Mouse (Mus musculus) liver, embryonic 16.5 days (tissue): ENCODE data around the gene Fnip2. TPM values are rescaled to one million over a fixed set of nuclear protein-coding genes. Genes with fewer than 3 reads are reported as not detected.

ENCODE experiments used
- ATAC-seq: fragments of 200-750 bp; cut with Nextera tagmentation; 2 replicates; pipeline ENCODE4 v1.8.0; 2017; ENCODE audit warnings: low read depth, mild to moderate bottlenecking, moderate number of reproducible peaks, moderate library complexity
- H3K27ac ChIP-seq: fragments of 300-500 bp; sonication (generic); 2 replicates; pipeline ENCODE4 v1.5.1; 2014; ENCODE audit warnings: mild to moderate bottlenecking, low read length
- H3K27me3 ChIP-seq: fragments of 300-500 bp; sonication (generic); 2 replicates; pipeline ENCODE4 v1.6.1; 2014; ENCODE audit warnings: low read depth, low read length, mixed read lengths; ENCODE audit not compliant: control insufficient read depth, insufficient read depth
- H3K36me3 ChIP-seq: fragments of 300-500 bp; sonication (generic); 2 replicates; pipeline ENCODE4 v1.6.1; 2014; ENCODE audit warnings: mild to moderate bottlenecking; ENCODE audit not compliant: control insufficient read depth, insufficient read depth
- H3K4me1 ChIP-seq: fragments of 300-500 bp; sonication (generic); 2 replicates; pipeline ENCODE4 v1.6.1; 2014; ENCODE audit warnings: low read depth, low read length, mixed read lengths; ENCODE audit not compliant: control insufficient read depth
- H3K4me2 ChIP-seq: fragments of 300-500 bp; sonication (generic); 2 replicates; pipeline ENCODE4 v1.6.1; 2014; ENCODE audit warnings: low read depth, low read length, mixed read lengths
- H3K4me3 ChIP-seq: fragments of 300-500 bp; sonication (generic); 2 replicates; pipeline ENCODE4 v1.5.1; 2014; ENCODE audit warnings: low read depth, mild to moderate bottlenecking, low read length
- H3K9ac ChIP-seq: fragments of 300-500 bp; sonication (generic); 2 replicates; pipeline ENCODE4 v1.6.1; 2014; ENCODE audit warnings: low read depth, low read length
- H3K9me3 ChIP-seq: fragments of 300-500 bp; sonication (generic); replicated peaks from 2 replicates; pipeline ENCODE4 v1.6.1; 2016; ENCODE audit warnings: low read length; ENCODE audit not compliant: control insufficient read depth
- WGBS: fragments of 180-500 bp; shearing (Covaris S2); extraction: QIAGEN DNeasy Blood & Tissue Kit; methylation state at CpG from one replicate; pipeline ENCODE4 v1.1.7; 2014; ENCODE audit not compliant: insufficient replicate concordance; 5-methylcytosine and 5-hydroxymethylcytosine counted together
- polyA plus RNA-seq: library from polyadenylated mRNA; unstranded; fragments of >200 nt; fragmentation: Nextera tagmentation; extraction: Ambion mirVana; gene quantifications from 2 replicates; pipeline ENCODE4 v1.2.1, GENCODE M21; 2015

Fnip2 gene
- polyA plus RNA-seq, 1 experiment from 2014 or later: 3.5 TPM

DNA sequence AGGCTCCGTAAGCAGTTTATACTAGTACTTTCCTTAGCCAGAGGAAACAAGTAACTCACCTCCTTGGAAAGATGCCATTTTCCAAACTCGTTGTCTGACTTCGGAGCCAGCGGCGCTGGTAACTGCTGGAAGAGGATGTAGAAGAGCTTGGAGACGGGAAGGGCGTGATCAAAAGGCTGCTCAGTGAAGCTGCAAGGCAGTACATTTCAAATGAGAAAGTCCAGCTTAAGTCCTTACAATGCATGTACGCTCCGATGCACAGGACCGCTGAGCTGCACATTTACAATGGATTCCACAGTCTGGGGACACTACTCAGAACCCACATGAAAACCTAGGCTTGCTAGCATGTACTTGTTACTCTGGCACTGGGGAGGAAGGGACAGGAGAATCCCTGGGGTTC lies 67.3 kb downstream of the Fnip2 start:
- peaks cover 20% of the 10 kb centered on the region for H3K36me3 ChIP-seq
- no peak overlapping the region for H3K9ac ChIP-seq
- WGBS: 94% methylated on average over 10 of the region's 10 CpGs
- H3K4me2 ChIP-seq: no peak overlapping the region
- H3K4me3 ChIP-seq: no peak overlapping the region
- ATAC-seq: no peak
- H3K27ac ChIP-seq: no peak overlapping the region
- no peaks in the 10 kb centered on the region for H3K4me1 ChIP-seq
- H3K27me3 ChIP-seq: no peaks in the 10 kb centered on the region
- no peaks in the 10 kb centered on the region for H3K9me3 ChIP-seq

DNA sequence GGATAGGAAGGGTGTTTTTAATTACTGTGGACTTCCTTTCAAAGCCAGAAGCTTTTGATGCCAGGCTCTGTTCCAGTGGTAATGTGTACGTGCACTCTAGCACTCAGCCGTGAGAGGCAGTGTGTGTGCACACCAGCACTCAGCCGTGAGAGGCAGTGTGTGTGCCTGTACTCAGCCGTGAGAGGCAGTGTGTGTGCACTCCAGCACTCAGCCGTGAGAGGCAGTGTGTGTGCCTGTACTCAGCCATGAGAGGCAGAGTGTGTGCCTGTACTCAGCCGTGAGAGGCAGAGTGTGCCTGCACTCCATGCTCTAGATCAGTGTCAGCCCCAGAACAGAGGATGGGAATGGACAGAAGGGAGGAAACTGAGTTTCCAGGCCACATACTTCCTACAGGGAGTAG lies 70.9 kb downstream of the Fnip2 start:
- ATAC-seq: 0 out of 2 replicates have a peak, but pooled peaks have one; percentile 7
- Histone ChIP-seq H3K36me3 (peaks cover 35% of the 10 kb centered on the region), H3K4me1 (no peaks in the 10 kb centered on the region), H3K27me3 (no peaks in the 10 kb centered on the region), H3K9ac (no peak overlapping the region), H3K4me2 (no peak overlapping the region), H3K27ac (no peak overlapping the region), H3K4me3 (no peak overlapping the region), H3K9me3 (no peaks in the 10 kb centered on the region)
- 84% methylated on average over 6 of the region's 6 CpGs for WGBS

- 80% methylated on average over 7 of the region's 7 CpGs for WGBS
- no peaks in the 10 kb centered on the region for H3K4me1 ChIP-seq
- peaks cover 34% of the 10 kb centered on the region for H3K36me3 ChIP-seq
- ATAC-seq: no peak
- no peak overlapping the region for H3K9ac ChIP-seq
- no peak overlapping the region for H3K4me3 ChIP-seq
- H3K27me3 ChIP-seq: no peaks in the 10 kb centered on the region
- H3K9me3 ChIP-seq: no peaks in the 10 kb centered on the region
- no peak overlapping the region for H3K27ac ChIP-seq
- no peak overlapping the region for H3K4me2 ChIP-seq
Measured at GRCm38 (mm10) chr3:79495151-79495550, 72.4 kb downstream of the Fnip2 start.

DNA sequence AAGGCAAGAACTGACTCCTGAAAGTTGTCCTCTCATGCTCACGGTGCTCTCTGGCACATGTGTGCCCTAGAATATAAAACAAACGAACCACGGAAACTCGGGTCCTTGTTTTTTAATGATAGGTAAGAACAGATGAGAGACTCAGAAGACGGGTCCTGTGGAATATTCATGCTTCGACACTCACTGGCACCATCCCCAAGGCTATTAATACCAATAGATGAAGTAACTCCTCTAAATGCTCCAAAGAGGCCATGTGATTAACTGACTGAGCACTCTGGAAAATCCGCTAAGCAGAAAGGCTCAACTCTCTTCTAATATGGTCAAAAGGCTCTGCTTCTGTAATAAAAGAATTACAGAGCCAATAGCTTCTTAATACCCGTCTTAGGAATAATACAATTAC lies 73.6 kb downstream of the Fnip2 start:
- no peaks in the 10 kb centered on the region for H3K4me1 ChIP-seq
- no peak overlapping the region for H3K4me2 ChIP-seq
- 86% methylated on average over 8 of the region's 8 CpGs for WGBS
- H3K36me3 ChIP-seq: peaks cover 30% of the 10 kb centered on the region
- no peaks in the 10 kb centered on the region for H3K27me3 ChIP-seq
- H3K27ac ChIP-seq: no peak overlapping the region
- no peak overlapping the region for H3K9ac ChIP-seq
- H3K9me3 ChIP-seq: no peaks in the 10 kb centered on the region
- no peak overlapping the region for H3K4me3 ChIP-seq
- ATAC-seq: no peak

DNA sequence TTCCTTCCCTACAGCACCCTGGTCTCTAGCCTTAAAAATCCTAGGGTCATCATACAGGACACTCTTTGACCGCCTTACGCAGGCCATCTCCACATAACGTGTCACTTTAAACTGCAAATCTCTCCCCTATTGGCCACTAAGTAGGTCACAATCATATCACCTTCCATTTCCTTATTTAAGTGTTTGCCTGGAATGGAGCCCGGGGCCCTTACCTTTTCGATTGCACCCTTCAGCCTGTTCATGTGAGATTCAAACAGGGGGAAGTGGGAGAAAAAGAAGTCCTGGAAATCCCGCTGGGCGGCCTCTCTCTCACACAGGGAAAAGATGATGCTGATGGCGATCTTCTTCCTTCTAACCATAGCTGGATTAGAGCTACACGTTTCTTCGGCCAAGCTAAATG lies 74.5 kb downstream of the Fnip2 start:
- Histone ChIP-seq H3K27ac (no peak overlapping the region), H3K9me3 (no peaks in the 10 kb centered on the region), H3K4me1 (no peaks in the 10 kb centered on the region), H3K9ac (no peak overlapping the region), H3K36me3 (peaks cover 29% of the 10 kb centered on the region), H3K27me3 (no peaks in the 10 kb centered on the region), H3K4me3 (no peak overlapping the region), H3K4me2 (no peak overlapping the region)
- WGBS: 83% methylated on average over 10 of the region's 10 CpGs
- no peak for ATAC-seq

DNA sequence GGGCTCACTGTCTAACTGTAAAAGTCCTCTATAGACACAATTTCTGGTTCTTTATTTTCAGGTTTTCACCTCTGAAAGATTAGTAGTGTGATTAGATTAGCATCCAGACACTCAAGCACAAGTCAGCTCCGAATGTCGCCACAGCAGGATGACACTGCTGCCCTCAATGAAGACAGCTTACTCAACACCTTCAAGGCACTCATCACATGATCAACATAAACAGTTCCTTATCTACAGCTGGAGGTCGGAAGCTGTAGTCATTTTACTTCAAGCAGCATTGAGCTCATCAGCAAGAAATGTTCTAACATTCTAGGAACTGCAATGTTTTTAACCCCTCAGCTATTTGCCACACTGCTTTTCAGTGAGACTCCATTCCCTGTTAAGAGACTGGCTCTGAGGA lies 76.0 kb downstream of the Fnip2 start:
- no peaks in the 10 kb centered on the region for H3K9me3 ChIP-seq
- no peak for ATAC-seq
- H3K27ac ChIP-seq: no peak overlapping the region
- peaks cover 32% of the 10 kb centered on the region for H3K36me3 ChIP-seq
- H3K27me3 ChIP-seq: no peaks in the 10 kb centered on the region
- 52% methylated on average over 3 of the region's 3 CpGs for WGBS
- H3K4me1 ChIP-seq: no peaks in the 10 kb centered on the region
- no peak overlapping the region for H3K9ac ChIP-seq
- H3K4me3 ChIP-seq: no peak overlapping the region
- no peak overlapping the region for H3K4me2 ChIP-seq

DNA sequence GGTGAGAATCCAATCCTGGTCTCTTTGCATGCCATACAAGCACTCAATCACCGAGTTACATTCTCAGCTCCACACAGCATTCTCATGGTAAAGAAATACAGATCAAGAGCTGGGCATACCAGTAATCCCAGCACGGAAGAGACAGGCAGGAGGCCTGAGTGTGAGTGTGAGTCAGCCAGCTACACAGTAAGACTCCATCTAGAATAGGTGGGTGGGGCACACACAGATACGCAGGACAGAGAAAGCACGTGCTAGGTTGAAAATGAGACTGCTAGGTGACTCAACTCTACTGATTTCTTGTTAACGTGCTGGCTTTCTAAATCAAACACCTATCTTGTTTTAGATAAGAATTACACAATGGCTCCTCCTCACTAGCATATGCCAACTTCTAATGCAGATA lies 77.5 kb downstream of the Fnip2 start:
- Histone ChIP-seq H3K36me3 (peaks cover 29% of the 10 kb centered on the region), H3K4me1 (no peaks in the 10 kb centered on the region), H3K4me3 (no peak overlapping the region), H3K9ac (no peak overlapping the region), H3K9me3 (no peaks in the 10 kb centered on the region), H3K27me3 (no peaks in the 10 kb centered on the region), H3K27ac (no peak overlapping the region), H3K4me2 (no peak overlapping the region)
- no peak for ATAC-seq
- 80% methylated on average over 5 of the region's 5 CpGs for WGBS

GRCm38 (mm10) chr3:79488025-79488424 lies 79.6 kb downstream of the Fnip2 start:
- no peak overlapping the region for H3K4me3 ChIP-seq
- no peak overlapping the region for H3K27ac ChIP-seq
- H3K36me3 ChIP-seq: peaks cover 25% of the 10 kb centered on the region
- no peaks in the 10 kb centered on the region for H3K9me3 ChIP-seq
- no peak overlapping the region for H3K9ac ChIP-seq
- ATAC-seq: no peak
- H3K4me2 ChIP-seq: no peak overlapping the region
- no peaks in the 10 kb centered on the region for H3K27me3 ChIP-seq
- 85% methylated on average over 7 of the region's 7 CpGs for WGBS
- no peaks in the 10 kb centered on the region for H3K4me1 ChIP-seq

GRCm38 (mm10) chr3:79484286-79485063 lies 83.1 kb downstream of the Fnip2 start:
- Histone ChIP-seq H3K4me1 (no peaks in the 10 kb centered on the region), H3K27me3 (no peaks in the 10 kb centered on the region), H3K4me3 (no peak overlapping the region), H3K36me3 (peaks cover 27% of the 10 kb centered on the region), H3K9ac (no peak overlapping the region), H3K9me3 (no peaks in the 10 kb centered on the region), H3K27ac (no peak overlapping the region), H3K4me2 (no peak overlapping the region)
- 62% methylated on average over 16 of the region's 16 CpGs for WGBS
- no peak for ATAC-seq
